Mouse (Mus musculus): ENCODE measurements around the gene Esr2. TPM values are rescaled to one million over a fixed set of nuclear protein-coding genes. Genes with fewer than 3 reads are reported as not detected.

Esr2 gene
- polyA plus RNA-seq, 1 experiment from 2014 or later = 0.20 TPM

GRCm38 (mm10) chr12:76109646-76110405 lies 67.2 kb downstream of the Esr2 start:
- DNase-seq (ENCODE audit: low spot score) (no peak), ATAC-seq (ENCODE audit: insufficient number of reproducible peaks, low FRiP score, low TSS enrichment, low read depth) (no peak)
- peaks cover 21% of the 10 kb centered on the region for H3K36me3 ChIP-seq (ENCODE audit: control insufficient read depth, insufficient read depth, low read length)
- H3K27ac ChIP-seq (replicated peaks; ENCODE audit: low read depth, low read length) = no peak overlapping the region
- H3K4me1 ChIP-seq (ENCODE audit: control insufficient read depth, insufficient read depth, low read length) = no peaks in the 10 kb centered on the region
- H3K4me3 ChIP-seq (ENCODE audit: low read depth, low read length) = no peak overlapping the region
- H3K9ac ChIP-seq (ENCODE audit: low read length) = no peak overlapping the region
- no peaks in the 10 kb centered on the region for H3K9me3 ChIP-seq (ENCODE audit: control insufficient read depth, low read length)
- 94% methylated on average over 15 of the region's 15 CpGs for WGBS
- no peaks in the 10 kb centered on the region for H3K27me3 ChIP-seq (ENCODE audit: control insufficient read depth, insufficient read depth, low read length)
- H3K4me2 ChIP-seq (ENCODE audit: low read depth, severe bottlenecking) = no peak overlapping the region

- H3K4me3 ChIP-seq (ENCODE audit: low read depth, low read length) = no peak overlapping the region
Measured at GRCm38 (mm10) chr12:76104596-76105351, 72.3 kb downstream of the Esr2 start.

GRCm38 (mm10) chr12:76102621-76103020 lies 74.4 kb downstream of the Esr2 start:
- Histone ChIP-seq H3K4me2 (ENCODE audit: low read depth, severe bottlenecking) (no peak overlapping the region), H3K27me3 (ENCODE audit: control insufficient read depth, insufficient read depth, low read length) (no peaks in the 10 kb centered on the region), H3K36me3 (ENCODE audit: control insufficient read depth, insufficient read depth, low read length) (peaks cover 27% of the 10 kb centered on the region; the same call in 1 of the 2 replicates), H3K9me3 (ENCODE audit: control insufficient read depth, low read length) (no peaks in the 10 kb centered on the region), H3K4me3 (ENCODE audit: low read depth, low read length) (no peak overlapping the region), H3K9ac (ENCODE audit: low read length) (no peak overlapping the region), H3K27ac (replicated peaks; ENCODE audit: low read depth, low read length) (no peak overlapping the region), H3K4me1 (ENCODE audit: control insufficient read depth, insufficient read depth, low read length) (no peaks in the 10 kb centered on the region)
- ATAC-seq (ENCODE audit: insufficient number of reproducible peaks, low FRiP score, low TSS enrichment, low read depth) (no peak), DNase-seq (ENCODE audit: low spot score) (no peak)
- WGBS = 95% methylated on average over 12 of the region's 12 CpGs

More at GRCm38 (mm10) chr12:76104596-76105351, 72.3 kb downstream of the Esr2 start:
- Histone ChIP-seq H3K27ac (replicated peaks; ENCODE audit: low read depth, low read length) (no peak overlapping the region), H3K36me3 (ENCODE audit: control insufficient read depth, insufficient read depth, low read length) (peaks cover 29% of the 10 kb centered on the region; the same call in 1 of the 2 replicates), H3K9me3 (ENCODE audit: control insufficient read depth, low read length) (no peaks in the 10 kb centered on the region), H3K4me1 (ENCODE audit: control insufficient read depth, insufficient read depth, low read length) (no peaks in the 10 kb centered on the region), H3K4me2 (ENCODE audit: low read depth, severe bottlenecking) (no peak overlapping the region), H3K27me3 (ENCODE audit: control insufficient read depth, insufficient read depth, low read length) (no peaks in the 10 kb centered on the region), H3K9ac (ENCODE audit: low read length) (no peak overlapping the region)
- ATAC-seq (ENCODE audit: insufficient number of reproducible peaks, low FRiP score, low TSS enrichment, low read depth) = no peak
- no peak for DNase-seq (ENCODE audit: low spot score)
- WGBS = 92% methylated on average over 20 of the region's 20 CpGs

- Histone ChIP-seq H3K9me3 (ENCODE audit: control insufficient read depth, low read length) (no peaks in the 10 kb centered on the region), H3K4me1 (ENCODE audit: control insufficient read depth, insufficient read depth, low read length) (no peaks in the 10 kb centered on the region), H3K4me3 (ENCODE audit: low read depth, low read length) (no peak overlapping the region), H3K9ac (ENCODE audit: low read length) (no peak overlapping the region), H3K27ac (replicated peaks; ENCODE audit: low read depth, low read length) (no peak overlapping the region), H3K36me3 (ENCODE audit: control insufficient read depth, insufficient read depth, low read length) (peaks cover 13% of the 10 kb centered on the region; the same call in 1 of the 2 replicates), H3K4me2 (ENCODE audit: low read depth, severe bottlenecking) (no peak overlapping the region), H3K27me3 (ENCODE audit: control insufficient read depth, insufficient read depth, low read length) (no peaks in the 10 kb centered on the region)
- ATAC-seq (ENCODE audit: insufficient number of reproducible peaks, low FRiP score, low TSS enrichment, low read depth) = no peak
- DNase-seq (ENCODE audit: low spot score) = no peak
- WGBS = 55% methylated on average over 30 of the region's 30 CpGs
Measured at GRCm38 (mm10) chr12:76095117-76096035, 81.7 kb downstream of the Esr2 start.

- 94% methylated on average over 15 of the region's 15 CpGs for WGBS
- Histone ChIP-seq H3K36me3 (ENCODE audit: control insufficient read depth, insufficient read depth, low read length) (peaks cover 7% of the 10 kb centered on the region; the same call in 1 of the 2 replicates), H3K9me3 (ENCODE audit: control insufficient read depth, low read length) (no peaks in the 10 kb centered on the region), H3K4me1 (ENCODE audit: control insufficient read depth, insufficient read depth, low read length) (no peaks in the 10 kb centered on the region), H3K27ac (replicated peaks; ENCODE audit: low read depth, low read length) (no peak overlapping the region), H3K9ac (ENCODE audit: low read length) (no peak overlapping the region), H3K4me3 (ENCODE audit: low read depth, low read length) (no peak overlapping the region), H3K4me2 (ENCODE audit: low read depth, severe bottlenecking) (no peak overlapping the region), H3K27me3 (ENCODE audit: control insufficient read depth, insufficient read depth, low read length) (no peaks in the 10 kb centered on the region)
- DNase-seq (ENCODE audit: low spot score) = no peak
- ATAC-seq (ENCODE audit: insufficient number of reproducible peaks, low FRiP score, low TSS enrichment, low read depth) = no peak
Measured at GRCm38 (mm10) chr12:76093613-76094588, 83.2 kb downstream of the Esr2 start.

GRCm38 (mm10) chr12:76092789-76093466 lies 84.1 kb downstream of the Esr2 start:
- no peaks in the 10 kb centered on the region for H3K4me1 ChIP-seq (ENCODE audit: control insufficient read depth, insufficient read depth, low read length)
- H3K36me3 ChIP-seq (ENCODE audit: control insufficient read depth, insufficient read depth, low read length) = peaks cover 10% of the 10 kb centered on the region; the same call in 1 of the 2 replicates
- no peaks in the 10 kb centered on the region for H3K27me3 ChIP-seq (ENCODE audit: control insufficient read depth, insufficient read depth, low read length)
- H3K27ac ChIP-seq (replicated peaks; ENCODE audit: low read depth, low read length) = no peak overlapping the region
- no peak overlapping the region for H3K9ac ChIP-seq (ENCODE audit: low read length)
- no peak for ATAC-seq (ENCODE audit: insufficient number of reproducible peaks, low FRiP score, low TSS enrichment, low read depth)
- H3K4me3 ChIP-seq (ENCODE audit: low read depth, low read length) = no peak overlapping the region
- H3K9me3 ChIP-seq (ENCODE audit: control insufficient read depth, low read length) = no peaks in the 10 kb centered on the region
- DNase-seq (ENCODE audit: low spot score) = no peak
- H3K4me2 ChIP-seq (ENCODE audit: low read depth, severe bottlenecking) = no peak overlapping the region
- 92% methylated on average over 11 of the region's 11 CpGs for WGBS

DNA sequence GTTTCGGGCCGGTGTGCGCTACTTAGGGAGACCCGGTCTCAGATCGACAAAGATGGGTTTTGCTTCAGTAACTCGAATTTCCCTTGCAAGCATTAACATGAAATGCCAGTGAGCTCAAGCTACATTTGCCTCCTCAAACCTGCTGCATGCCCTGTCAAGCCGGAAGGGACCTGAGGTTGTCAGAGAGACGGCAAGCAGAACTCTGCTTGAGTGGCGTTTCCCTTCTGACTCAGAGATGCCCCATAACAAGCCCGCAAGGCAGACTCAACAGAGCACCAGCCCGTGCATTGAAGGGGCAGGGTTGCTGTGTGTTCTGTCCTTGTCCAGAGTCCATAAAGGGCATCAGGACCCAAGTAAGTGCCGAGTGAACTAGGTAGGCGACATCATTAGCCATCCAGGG lies 90.0 kb downstream of the Esr2 start:
- no peaks in the 10 kb centered on the region for H3K9me3 ChIP-seq (ENCODE audit: control insufficient read depth, low read length)
- DNase-seq (ENCODE audit: low spot score) (no peak), ATAC-seq (ENCODE audit: insufficient number of reproducible peaks, low FRiP score, low TSS enrichment, low read depth) (no peak)
- WGBS = 83% methylated on average over 13 of the region's 13 CpGs
- no peaks in the 10 kb centered on the region for H3K27me3 ChIP-seq (ENCODE audit: control insufficient read depth, insufficient read depth, low read length)
- no peak overlapping the region for H3K27ac ChIP-seq (replicated peaks; ENCODE audit: low read depth, low read length)
- peaks cover 8% of the 10 kb centered on the region for H3K4me1 ChIP-seq (ENCODE audit: control insufficient read depth, insufficient read depth, low read length)
- H3K4me2 ChIP-seq (ENCODE audit: low read depth, severe bottlenecking) = no peak overlapping the region
- no peak overlapping the region for H3K4me3 ChIP-seq (ENCODE audit: low read depth, low read length)
- H3K9ac ChIP-seq (ENCODE audit: low read length) = no peak overlapping the region
- H3K36me3 ChIP-seq (ENCODE audit: control insufficient read depth, insufficient read depth, low read length) = peaks cover 14% of the 10 kb centered on the region; the same call in 1 of the 2 replicates

Measured in limb, embryonic 11.5 days (tissue).